Mouse (Mus musculus) lung, embryonic 14.5 days (tissue): ENCODE data around the gene Pdx1. TPM values are rescaled to one million over a fixed set of nuclear protein-coding genes. Genes with fewer than 3 reads are reported as not detected.

Experiments used
- ATAC-seq: fragments of 200-750 bp; cut with Nextera tagmentation; 2 replicates; pipeline ENCODE4 v1.8.0; 2017; ENCODE audit warnings: mild to moderate bottlenecking, moderate TSS enrichment, moderate library complexity; ENCODE audit not compliant: insufficient read depth
- DNase-seq: peaks from one replicate; pipeline ENCODE4 v3.0.0-alpha.2; 2015
- H3K27ac ChIP-seq: fragments of 300-500 bp; sonication (generic); 2 replicates; pipeline ENCODE4 v1.5.1; 2014; ENCODE audit warnings: low read depth, mild to moderate bottlenecking, moderate library complexity
- H3K27me3 ChIP-seq: fragments of 300-500 bp; sonication (generic); 2 replicates; pipeline ENCODE4 v1.6.1; 2014; ENCODE audit warnings: low read length, control low read depth; ENCODE audit not compliant: insufficient read depth
- H3K36me3 ChIP-seq: fragments of 300-500 bp; sonication (generic); 2 replicates; pipeline ENCODE4 v1.6.1; 2014; ENCODE audit warnings: control low read depth; ENCODE audit not compliant: insufficient read depth
- H3K4me1 ChIP-seq: fragments of 300-500 bp; sonication (generic); 2 replicates; pipeline ENCODE4 v1.6.1; 2014; ENCODE audit warnings: antibody characterized with exemption, control low read depth; ENCODE audit not compliant: insufficient read depth
- H3K4me2 ChIP-seq: fragments of 300-500 bp; sonication (generic); 2 replicates; pipeline ENCODE4 v1.6.1; 2014; ENCODE audit warnings: mild to moderate bottlenecking
- H3K4me3 ChIP-seq: fragments of 300-500 bp; sonication (generic); 2 replicates; pipeline ENCODE4 v1.5.1; 2014; ENCODE audit warnings: low read depth, low read length
- H3K9ac ChIP-seq: fragments of 300-500 bp; sonication (generic); 2 replicates; pipeline ENCODE4 v1.6.1; 2014
- H3K9me3 ChIP-seq: fragments of 300-500 bp; sonication (generic); 2 replicates; pipeline ENCODE4 v1.6.1; 2016; ENCODE audit warnings: low read depth, low read length, control low read depth
- CTCF ChIP-seq: IDR thresholded peaks from 2 replicates; pipeline ENCODE4 v1.5.1; 2016; ENCODE audit warnings: antibody characterized with exemption, low read depth
- WGBS: fragments of 180-500 bp; shearing (Covaris S2); extraction: QIAGEN DNeasy Blood & Tissue Kit; methylation state at CpG from one replicate; pipeline ENCODE4 v1.1.7; 2014; 5-methylcytosine and 5-hydroxymethylcytosine counted together
- polyA plus RNA-seq: library from polyadenylated mRNA; unstranded; fragments of >200 nt; fragmentation: Nextera tagmentation; extraction: Ambion mirVana; gene quantifications from 2 replicates; pipeline ENCODE4 v1.2.1, GENCODE M21; 2014

Pdx1 gene
- polyA plus RNA-seq, 1 experiment from 2014 or later = not detected

DNA sequence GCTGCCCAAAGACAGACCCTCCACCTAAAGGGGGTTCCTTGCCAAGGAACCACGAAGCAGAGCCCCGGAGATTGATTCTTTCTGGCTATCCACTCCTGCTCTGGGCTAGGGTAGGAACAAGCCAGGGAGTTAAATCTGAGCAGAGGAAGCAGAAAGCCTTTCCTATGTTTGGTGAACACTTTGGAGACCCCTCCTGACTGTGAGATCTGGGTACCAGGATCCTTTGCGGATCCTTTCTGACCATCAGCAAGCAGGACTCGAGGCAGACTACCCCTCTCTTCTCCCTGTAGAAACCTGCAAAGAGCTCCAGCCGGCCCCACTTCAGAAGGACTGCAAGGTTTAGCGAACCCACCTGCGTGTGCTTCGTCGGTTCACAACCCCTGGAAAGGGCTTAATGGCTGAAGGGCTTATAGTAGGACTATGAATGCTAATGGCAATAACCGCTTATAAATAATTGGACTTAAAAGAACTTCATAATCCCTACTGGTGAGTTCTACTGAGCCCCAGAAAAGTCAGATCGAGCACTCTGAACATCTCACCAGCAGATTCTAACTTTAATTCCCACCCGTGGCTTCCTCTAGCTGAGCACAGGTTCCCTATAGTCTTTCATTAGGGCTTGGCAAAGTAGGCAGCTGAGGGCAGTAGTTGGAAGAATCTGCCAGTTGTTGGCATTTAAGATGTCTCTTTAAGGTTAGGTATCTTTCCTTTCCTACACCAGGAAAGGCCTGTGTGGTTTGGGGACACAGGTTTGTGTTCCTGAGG is 2.5 kb downstream of the Pdx1 start:
- no peak for TF ChIP-seq CTCF
- no peak overlapping the region for H3K4me3 ChIP-seq
- no peak overlapping the region for H3K9ac ChIP-seq
- peaks cover 99% of the 10 kb centered on the region for H3K27me3 ChIP-seq
- DNase-seq (no peak), ATAC-seq (no peak)
- 7% methylated on average over 12 of the region's 12 CpGs for WGBS
- H3K36me3 ChIP-seq = no peaks in the 10 kb centered on the region
- H3K4me1 ChIP-seq = no peaks in the 10 kb centered on the region
- H3K4me2 ChIP-seq = no peak overlapping the region
- H3K9me3 ChIP-seq = no peaks in the 10 kb centered on the region
- no peak overlapping the region for H3K27ac ChIP-seq

DNA sequence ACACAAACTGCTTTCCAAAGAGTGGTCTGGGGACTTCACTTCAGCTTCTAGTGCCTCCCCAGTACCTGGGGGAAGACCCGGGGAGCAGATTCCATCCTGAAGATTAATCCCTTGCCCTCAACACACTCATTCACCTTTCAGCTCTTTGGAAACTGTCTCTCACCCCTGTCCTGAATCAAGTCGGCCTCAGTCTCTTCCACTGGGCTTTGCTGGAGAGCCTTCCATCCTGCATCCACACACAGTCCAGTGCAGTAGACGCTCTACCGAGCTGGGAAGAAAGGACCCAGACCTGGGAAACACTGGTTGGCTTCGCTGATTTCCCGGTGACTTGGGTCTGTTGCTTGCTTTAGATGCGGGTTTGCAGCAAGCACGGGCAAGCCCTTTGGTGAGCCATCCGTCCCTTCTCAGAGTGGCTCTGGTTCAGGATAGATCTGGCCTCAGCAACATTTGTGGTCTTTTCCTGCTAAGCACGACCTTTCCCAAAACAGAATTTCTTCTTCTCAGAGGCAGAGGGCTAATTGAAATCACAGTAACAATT is 3.1 kb downstream of the Pdx1 start:
- WGBS = under 1% methylated on average over 10 of the region's 10 CpGs
- Histone ChIP-seq H3K9ac (no peak overlapping the region), H3K36me3 (no peaks in the 10 kb centered on the region), H3K4me2 (no peak overlapping the region), H3K4me3 (no peak overlapping the region), H3K27ac (no peak overlapping the region), H3K9me3 (no peaks in the 10 kb centered on the region), H3K27me3 (peaks cover 99% of the 10 kb centered on the region), H3K4me1 (no peaks in the 10 kb centered on the region)
- no peak for DNase-seq
- no peak for TF ChIP-seq CTCF
- no peak for ATAC-seq

DNA sequence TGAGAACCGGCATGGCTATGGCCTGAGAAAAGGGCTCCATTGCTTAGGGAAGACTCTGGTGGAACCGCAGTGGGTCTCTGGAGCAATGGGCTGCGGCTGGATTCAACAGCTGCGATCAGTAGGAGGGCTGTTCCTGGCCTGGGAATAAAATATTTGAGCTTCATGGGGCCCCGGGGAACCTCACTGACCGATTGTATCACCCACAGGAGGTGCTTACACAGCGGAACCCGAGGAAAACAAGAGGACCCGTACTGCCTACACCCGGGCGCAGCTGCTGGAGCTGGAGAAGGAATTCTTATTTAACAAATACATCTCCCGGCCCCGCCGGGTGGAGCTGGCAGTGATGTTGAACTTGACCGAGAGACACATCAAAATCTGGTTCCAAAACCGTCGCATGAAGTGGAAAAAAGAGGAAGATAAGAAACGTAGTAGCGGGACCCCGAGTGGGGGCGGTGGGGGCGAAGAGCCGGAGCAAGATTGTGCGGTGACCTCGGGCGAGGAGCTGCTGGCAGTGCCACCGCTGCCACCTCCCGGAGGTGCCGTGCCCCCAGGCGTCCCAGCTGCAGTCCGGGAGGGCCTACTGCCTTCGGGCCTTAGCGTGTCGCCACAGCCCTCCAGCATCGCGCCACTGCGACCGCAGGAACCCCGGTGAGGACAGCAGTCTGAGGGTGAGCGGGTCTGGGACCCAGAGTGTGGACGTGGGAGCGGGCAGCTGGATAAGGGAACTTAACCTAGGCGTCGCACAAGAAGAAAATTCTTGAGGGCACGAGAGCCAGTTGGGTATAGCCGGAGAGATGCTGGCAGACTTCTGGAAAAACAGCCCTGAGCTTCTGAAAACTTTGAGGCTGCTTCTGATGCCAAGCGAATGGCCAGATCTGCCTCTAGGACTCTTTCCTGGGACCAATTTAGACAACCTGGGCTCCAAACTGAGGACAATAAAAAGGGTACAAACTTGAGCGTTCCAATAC is 4.7 kb downstream of the Pdx1 start:
- TF ChIP-seq CTCF = no peak
- Histone ChIP-seq H3K27me3 (peaks cover 100% of the 10 kb centered on the region), H3K9me3 (no peaks in the 10 kb centered on the region), H3K4me2 (no peak overlapping the region), H3K27ac (no peak overlapping the region), H3K36me3 (no peaks in the 10 kb centered on the region), H3K4me1 (no peaks in the 10 kb centered on the region), H3K4me3 (no peak overlapping the region), H3K9ac (no peak overlapping the region)
- DNase-seq (no peak), ATAC-seq (no peak)
- 1% methylated on average over 48 of the region's 48 CpGs for WGBS

DNA sequence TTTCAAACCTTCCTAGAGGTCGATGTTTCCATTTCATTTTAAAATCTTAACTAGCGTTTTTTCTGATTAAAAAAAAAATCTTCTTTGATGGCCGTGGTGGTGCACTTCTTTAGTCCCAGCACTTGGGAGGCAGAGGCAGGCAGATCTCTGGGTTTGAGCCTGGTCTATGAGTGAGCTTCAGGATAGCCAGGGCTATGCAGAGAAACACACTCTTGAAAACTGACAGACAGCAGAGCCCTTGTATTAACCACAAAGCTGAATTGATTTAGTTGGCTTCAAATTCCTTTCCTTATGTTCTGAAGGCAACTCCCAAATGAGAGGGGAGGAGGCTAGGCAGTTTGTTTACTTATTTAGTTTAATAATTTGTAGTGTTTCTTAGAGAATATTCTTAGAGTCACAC is 6.0 kb downstream of the Pdx1 start:
- WGBS = 12% methylated on average over 3 of the region's 3 CpGs
- no peak overlapping the region for H3K4me3 ChIP-seq
- no peak for DNase-seq
- H3K36me3 ChIP-seq = no peaks in the 10 kb centered on the region
- no peak overlapping the region for H3K9ac ChIP-seq
- no peak for TF ChIP-seq CTCF
- no peaks in the 10 kb centered on the region for H3K4me1 ChIP-seq
- H3K27ac ChIP-seq = no peak overlapping the region
- no peak for ATAC-seq
- H3K27me3 ChIP-seq = peaks cover 99% of the 10 kb centered on the region
- H3K9me3 ChIP-seq = no peaks in the 10 kb centered on the region
- no peak overlapping the region for H3K4me2 ChIP-seq

DNA sequence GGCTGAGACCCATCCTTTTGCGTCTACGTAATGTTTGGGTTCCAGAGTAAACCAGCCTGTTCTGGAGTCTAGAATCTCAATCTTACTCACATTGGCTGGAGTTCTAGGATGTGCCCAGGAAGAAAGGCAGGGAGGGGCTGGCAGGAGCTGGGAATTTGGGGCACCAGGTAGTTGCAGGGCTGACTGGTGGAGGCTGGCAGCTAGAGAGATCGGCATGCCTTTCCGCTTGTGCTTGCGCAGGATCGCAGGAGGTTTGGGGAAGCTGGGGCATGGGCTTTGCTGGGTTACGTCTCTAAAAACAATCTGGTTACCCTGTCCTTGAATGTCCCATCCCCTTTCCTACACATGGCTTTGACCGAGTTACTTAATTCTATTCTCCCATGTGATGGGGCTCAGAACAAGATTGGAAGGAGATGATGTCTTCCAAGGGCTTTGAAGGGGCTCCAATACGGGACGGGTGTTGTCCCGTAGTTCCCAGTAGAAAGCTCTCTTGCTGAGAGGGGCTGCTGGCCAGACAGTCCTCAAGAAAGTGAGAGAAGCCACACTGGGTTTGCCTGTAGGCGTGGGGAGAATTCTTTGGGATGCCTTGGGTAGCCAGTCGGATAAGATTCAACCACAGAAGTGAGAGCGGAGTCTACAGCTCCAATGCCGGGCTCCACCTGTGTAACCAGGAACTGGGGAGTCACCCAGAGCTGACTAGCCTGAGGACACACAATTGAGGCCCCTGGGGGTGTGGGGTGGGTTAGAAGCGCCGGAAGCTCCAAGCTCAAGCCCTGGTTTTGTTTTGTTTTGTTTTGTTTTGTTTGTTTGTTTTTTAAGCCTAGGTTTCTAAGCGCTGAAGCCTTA is 7.2 kb downstream of the Pdx1 start:
- H3K4me2 ChIP-seq = no peak overlapping the region
- ATAC-seq (no peak), DNase-seq (no peak)
- H3K36me3 ChIP-seq = no peaks in the 10 kb centered on the region
- TF ChIP-seq CTCF = no peak
- no peak overlapping the region for H3K9ac ChIP-seq
- no peak overlapping the region for H3K4me3 ChIP-seq
- WGBS = 1% methylated on average over 18 of the region's 18 CpGs
- peaks cover 95% of the 10 kb centered on the region for H3K27me3 ChIP-seq
- no peaks in the 10 kb centered on the region for H3K4me1 ChIP-seq
- H3K9me3 ChIP-seq = no peaks in the 10 kb centered on the region
- no peak overlapping the region for H3K27ac ChIP-seq

DNA sequence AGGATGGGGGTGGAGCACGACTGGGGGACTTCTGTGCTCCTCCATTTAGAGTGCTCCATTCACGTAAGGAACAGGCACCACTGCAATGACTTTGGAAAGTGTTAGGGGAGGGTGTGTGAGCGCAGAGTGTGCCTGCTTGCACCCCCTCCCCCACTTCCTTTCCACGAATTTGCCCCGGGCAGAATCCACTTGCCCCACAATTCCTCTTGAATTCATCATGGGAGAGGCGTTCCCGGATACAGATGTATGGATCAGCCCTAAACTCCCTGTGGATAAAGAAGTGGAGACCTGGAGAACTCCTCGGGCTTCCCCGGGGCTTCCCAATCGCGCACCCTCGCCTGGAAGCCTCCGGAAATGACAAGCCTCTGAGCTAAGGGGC is 7.8 kb downstream of the Pdx1 start:
- DNase-seq (no peak), ATAC-seq (no peak)
- Histone ChIP-seq H3K4me3 (no peak overlapping the region), H3K27me3 (peaks cover 89% of the 10 kb centered on the region), H3K36me3 (no peaks in the 10 kb centered on the region), H3K4me2 (no peak overlapping the region), H3K9me3 (no peaks in the 10 kb centered on the region), H3K4me1 (no peaks in the 10 kb centered on the region), H3K9ac (no peak overlapping the region), H3K27ac (no peak overlapping the region)
- no peak for TF ChIP-seq CTCF
- WGBS = under 1% methylated on average over 13 of the region's 13 CpGs
